Mouse (Mus musculus) G1E (cell line): ENCODE measurements at regions not wholly inside any gene's neighbourhood (a gene's known extent, or its start where the extent isn't known, plus 50 kb on each side); places are given as distances from the start of the nearest gene placed in this dataset.

Source experiments
- CTCF ChIP-seq: IDR thresholded peaks from 2 replicates; pipeline ENCODE4 v1.5.1; 2012; ENCODE audit warnings: low read depth, low read length, inconsistent platforms, mixed read lengths
- GATA1 ChIP-seq: IDR thresholded peaks from 2 replicates; pipeline ENCODE4 v1.6.1; 2012; ENCODE audit warnings: borderline replicate concordance, low read length, inconsistent platforms, mixed read lengths
- POLR2AphosphoS5 ChIP-seq: IDR thresholded peaks from 2 replicates; pipeline ENCODE4 v1.6.1; 2012; ENCODE audit warnings: low read depth, low read length, inconsistent platforms; ENCODE audit not compliant: insufficient replicate concordance
- TAL1 ChIP-seq: conservative IDR thresholded peaks from 2 replicates; pipeline ENCODE4 v1.6.1; 2012; ENCODE audit warnings: low read depth, low read length, inconsistent platforms, mixed read lengths

DNA sequence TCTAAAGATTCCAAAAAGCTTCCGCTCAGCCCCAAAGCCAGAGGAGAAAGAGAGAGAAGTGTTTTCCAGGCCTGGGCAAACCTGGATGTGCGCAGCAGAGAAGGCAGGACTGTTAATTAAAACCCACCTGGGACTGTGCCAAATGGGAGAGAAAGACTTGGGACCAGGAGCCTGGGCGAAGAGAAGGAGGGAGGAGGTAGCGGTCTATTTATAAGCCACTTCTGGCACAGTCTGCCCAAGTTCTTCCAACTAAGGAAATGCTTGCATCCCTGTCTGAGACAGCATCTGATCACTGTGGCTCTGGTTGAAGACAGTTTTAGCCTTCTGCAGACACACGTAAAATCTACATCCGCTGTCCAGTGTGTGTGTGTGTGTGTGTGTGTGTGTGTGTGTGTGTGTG, 424.7 kb downstream of the Rps24 start:
- TF ChIP-seq CTCF (no peak), TAL1 (no peak), POLR2AphosphoS5 (no peak), GATA1 (no peak)
